Mouse (Mus musculus) gastrocnemius, postnatal 4 days (tissue): ENCODE measurements at regions not wholly inside any gene's neighbourhood (a gene's known extent, or its start where the extent isn't known, plus 50 kb on each side); places are given as distances from the start of the nearest gene placed in this dataset.
A peak's percentile ranks its signal among the peaks of the same experiment; 100 is the strongest.

Experiments used
- DNase-seq, 2 experiments: peaks; one replicate each; pipeline ENCODE4 v3.0.0; 2021 to 2022; ENCODE audit warnings: low spot score in 2 of 2, mixed read lengths in 2 of 2

GRCm38 (mm10) chr1:27169278-27169677 lies 482.0 kb upstream of the 4931408C20Rik start:
- peak in 1 of 2 experiments; percentile 14 for DNase-seq
